Mouse (Mus musculus): ENCODE results near the gene 4930535I16Rik.

4930535I16Rik gene

GRCm38 (mm10) chr4:123917548-123918140 lies at the start of gene 4930535I16Rik:
TSS of gene 4930535I16Rik (minus strand) at chr4:123918022.
- H3K9me3 ChIP-seq (ENCODE audit: low read length): no peaks in the 10 kb centered on the region
- H3K4me1 ChIP-seq (replicated peaks; ENCODE audit: low read depth, low read length): peaks cover 43% of the 10 kb centered on the region
- TF ChIP-seq POU5F1 (IDR thresholded peaks at IDR 0.05; ENCODE audit: borderline replicate concordance, low read length) (no peak), CTCF (conservative IDR thresholded peaks at IDR 0.05; ENCODE audit: low read length) (no peak), NANOG (IDR thresholded peaks at IDR 0.05; ENCODE audit: borderline replicate concordance, low read length) (no peak)
- H3K27me3 ChIP-seq (ENCODE audit: insufficient read depth, low read length): no peaks in the 10 kb centered on the region
- H3K36me3 ChIP-seq (ENCODE audit: insufficient read depth, low read length): peaks cover 58% of the 10 kb centered on the region
- H3K4me3 ChIP-seq (replicated peaks; ENCODE audit: low read length): peak within 1 kb of the TSS; percentile 98

DNA sequence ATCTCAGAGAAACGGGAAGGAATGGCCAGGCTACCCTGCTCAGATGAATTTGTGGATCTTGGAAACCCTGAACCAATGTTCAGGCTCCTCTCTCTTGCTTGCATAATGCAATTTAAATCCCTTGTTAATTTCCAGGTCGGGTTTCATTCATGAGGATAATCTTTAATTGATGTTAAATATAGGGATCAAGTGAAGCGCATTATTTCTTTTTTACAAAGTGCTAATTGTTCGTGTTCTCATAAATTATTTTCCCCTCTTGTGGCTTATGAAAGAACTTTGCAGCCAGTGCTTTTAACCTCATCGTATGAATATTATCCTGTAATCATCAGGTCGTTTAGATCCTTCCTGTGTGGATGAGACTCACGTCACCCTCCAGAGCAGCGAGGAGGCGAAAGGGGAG lies 44.9 kb upstream of the 4930535I16Rik start:
- Histone ChIP-seq H3K9me3 (ENCODE audit: low read length) (no peaks in the 10 kb centered on the region), H3K27me3 (ENCODE audit: insufficient read depth, low read length) (peaks cover 26% of the 10 kb centered on the region), H3K4me3 (replicated peaks; ENCODE audit: low read length) (no peak overlapping the region), H3K36me3 (ENCODE audit: insufficient read depth, low read length) (no peaks in the 10 kb centered on the region), H3K4me1 (replicated peaks; ENCODE audit: low read depth, low read length) (peaks cover 33% of the 10 kb centered on the region)
- TF ChIP-seq POU5F1 (IDR thresholded peaks at IDR 0.05; ENCODE audit: borderline replicate concordance, low read length) (no peak), NANOG (IDR thresholded peaks at IDR 0.05; ENCODE audit: borderline replicate concordance, low read length) (no peak), CTCF (conservative IDR thresholded peaks at IDR 0.05; ENCODE audit: low read length) (no peak)

DNA sequence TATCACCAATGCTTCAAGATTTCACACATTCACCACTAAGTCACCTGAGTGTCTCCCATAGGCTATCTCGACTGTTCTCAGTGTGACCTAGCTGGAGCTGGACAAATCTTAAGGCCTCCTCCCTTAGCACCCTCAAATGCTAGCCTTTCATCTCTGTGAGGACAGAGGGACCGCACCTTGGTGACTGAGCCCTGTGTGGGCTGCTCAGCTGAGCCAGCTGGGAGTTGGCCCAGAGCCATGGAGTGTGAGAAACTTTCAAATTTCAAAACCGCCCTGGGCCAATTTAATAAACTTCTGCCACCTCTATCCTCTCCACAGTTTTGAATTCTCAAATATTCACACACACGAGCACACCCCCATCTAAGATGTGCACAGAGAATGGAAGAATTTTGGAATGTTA lies 43.1 kb upstream of the 4930535I16Rik start:
- Histone ChIP-seq H3K4me3 (replicated peaks; ENCODE audit: low read length) (no peak overlapping the region), H3K36me3 (ENCODE audit: insufficient read depth, low read length) (no peaks in the 10 kb centered on the region), H3K27me3 (ENCODE audit: insufficient read depth, low read length) (peaks cover 30% of the 10 kb centered on the region), H3K9me3 (ENCODE audit: low read length) (no peaks in the 10 kb centered on the region), H3K4me1 (replicated peaks; ENCODE audit: low read depth, low read length) (peaks cover 33% of the 10 kb centered on the region)
- no peak for TF ChIP-seq POU5F1 (IDR thresholded peaks at IDR 0.05; ENCODE audit: borderline replicate concordance, low read length)
- TF ChIP-seq CTCF (conservative IDR thresholded peaks at IDR 0.05; ENCODE audit: low read length): no peak
- no peak for TF ChIP-seq NANOG (IDR thresholded peaks at IDR 0.05; ENCODE audit: borderline replicate concordance, low read length)

DNA sequence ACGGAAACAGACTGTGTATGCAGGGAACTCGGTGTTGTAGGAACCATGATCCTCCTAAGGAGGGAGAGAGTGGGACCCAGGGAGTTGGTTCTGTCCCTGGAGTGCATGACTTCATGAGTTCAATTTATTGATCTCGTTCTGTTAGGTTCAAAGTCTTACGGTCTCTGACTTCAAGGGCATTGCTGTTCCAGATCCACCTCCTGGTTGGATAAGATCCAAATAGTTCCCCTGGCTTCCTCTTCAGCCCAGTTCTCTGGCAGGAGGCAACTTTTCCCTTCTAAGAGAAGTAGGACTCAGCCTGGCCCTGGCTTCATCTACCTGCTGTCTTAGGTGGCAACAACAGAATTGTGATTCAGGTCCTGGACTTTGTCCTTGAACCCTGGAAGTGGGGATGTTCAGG lies 40.1 kb upstream of the 4930535I16Rik start:
- peaks cover 16% of the 10 kb centered on the region for H3K4me1 ChIP-seq (replicated peaks; ENCODE audit: low read depth, low read length)
- H3K9me3 ChIP-seq (ENCODE audit: low read length): no peaks in the 10 kb centered on the region
- no peaks in the 10 kb centered on the region for H3K36me3 ChIP-seq (ENCODE audit: insufficient read depth, low read length)
- TF ChIP-seq POU5F1 (IDR thresholded peaks at IDR 0.05; ENCODE audit: borderline replicate concordance, low read length): no peak
- no peak for TF ChIP-seq NANOG (IDR thresholded peaks at IDR 0.05; ENCODE audit: borderline replicate concordance, low read length)
- no peak for TF ChIP-seq CTCF (conservative IDR thresholded peaks at IDR 0.05; ENCODE audit: low read length)
- peaks cover 25% of the 10 kb centered on the region for H3K27me3 ChIP-seq (ENCODE audit: insufficient read depth, low read length)
- no peak overlapping the region for H3K4me3 ChIP-seq (replicated peaks; ENCODE audit: low read length)

DNA sequence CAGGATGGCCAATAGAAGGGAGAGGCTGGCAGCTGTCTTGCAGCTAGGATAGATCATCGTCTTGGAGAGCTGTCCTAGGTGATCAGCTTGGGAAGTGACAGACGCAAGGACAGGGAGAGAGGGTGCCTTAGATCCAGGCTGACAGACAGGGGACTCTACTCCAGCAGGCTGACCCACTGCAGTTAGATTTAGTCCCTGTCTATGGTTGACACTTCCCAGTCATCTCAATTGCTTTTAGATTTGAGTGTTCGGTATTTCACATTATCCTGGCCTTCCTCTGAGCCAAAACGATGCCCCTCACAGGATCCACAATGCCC lies 39.6 kb upstream of the 4930535I16Rik start:
- no peaks in the 10 kb centered on the region for H3K9me3 ChIP-seq (ENCODE audit: low read length)
- TF ChIP-seq POU5F1 (IDR thresholded peaks at IDR 0.05; ENCODE audit: borderline replicate concordance, low read length) (no peak), CTCF (conservative IDR thresholded peaks at IDR 0.05; ENCODE audit: low read length) (no peak), NANOG (IDR thresholded peaks at IDR 0.05; ENCODE audit: borderline replicate concordance, low read length) (no peak)
- H3K36me3 ChIP-seq (ENCODE audit: insufficient read depth, low read length): no peaks in the 10 kb centered on the region

GRCm38 (mm10) chr4:123956703-123957491 lies 39.1 kb upstream of the 4930535I16Rik start:
- peaks cover 31% of the 10 kb centered on the region for H3K27me3 ChIP-seq (ENCODE audit: insufficient read depth, low read length)
- TF ChIP-seq CTCF (conservative IDR thresholded peaks at IDR 0.05; ENCODE audit: low read length) (peak; percentile 36), POU5F1 (IDR thresholded peaks at IDR 0.05; ENCODE audit: borderline replicate concordance, low read length) (no peak)
- H3K4me3 ChIP-seq (replicated peaks; ENCODE audit: low read length): peak overlapping the region; percentile 51
- H3K9me3 ChIP-seq (ENCODE audit: low read length): no peaks in the 10 kb centered on the region
- no peaks in the 10 kb centered on the region for H3K36me3 ChIP-seq (ENCODE audit: insufficient read depth, low read length)
- peaks cover 16% of the 10 kb centered on the region for H3K4me1 ChIP-seq (replicated peaks; ENCODE audit: low read depth, low read length)

More for the DNA sequence above, 39.6 kb upstream of the 4930535I16Rik start:
- H3K4me3 ChIP-seq (replicated peaks; ENCODE audit: low read length): no peak overlapping the region
- H3K27me3 ChIP-seq (ENCODE audit: insufficient read depth, low read length): peaks cover 28% of the 10 kb centered on the region
- peaks cover 16% of the 10 kb centered on the region for H3K4me1 ChIP-seq (replicated peaks; ENCODE audit: low read depth, low read length)

- Histone ChIP-seq H3K4me3 (replicated peaks; ENCODE audit: low read length) (no peak overlapping the region), H3K27me3 (ENCODE audit: insufficient read depth, low read length) (peaks cover 23% of the 10 kb centered on the region), H3K36me3 (ENCODE audit: insufficient read depth, low read length) (no peaks in the 10 kb centered on the region), H3K4me1 (replicated peaks; ENCODE audit: low read depth, low read length) (peaks cover 21% of the 10 kb centered on the region), H3K9me3 (ENCODE audit: low read length) (no peaks in the 10 kb centered on the region)
- TF ChIP-seq NANOG (IDR thresholded peaks at IDR 0.05; ENCODE audit: borderline replicate concordance, low read length) (no peak), POU5F1 (IDR thresholded peaks at IDR 0.05; ENCODE audit: borderline replicate concordance, low read length) (no peak), CTCF (conservative IDR thresholded peaks at IDR 0.05; ENCODE audit: low read length) (no peak)
Measured at GRCm38 (mm10) chr4:123952059-123952458, 34.2 kb upstream of the 4930535I16Rik start.

DNA sequence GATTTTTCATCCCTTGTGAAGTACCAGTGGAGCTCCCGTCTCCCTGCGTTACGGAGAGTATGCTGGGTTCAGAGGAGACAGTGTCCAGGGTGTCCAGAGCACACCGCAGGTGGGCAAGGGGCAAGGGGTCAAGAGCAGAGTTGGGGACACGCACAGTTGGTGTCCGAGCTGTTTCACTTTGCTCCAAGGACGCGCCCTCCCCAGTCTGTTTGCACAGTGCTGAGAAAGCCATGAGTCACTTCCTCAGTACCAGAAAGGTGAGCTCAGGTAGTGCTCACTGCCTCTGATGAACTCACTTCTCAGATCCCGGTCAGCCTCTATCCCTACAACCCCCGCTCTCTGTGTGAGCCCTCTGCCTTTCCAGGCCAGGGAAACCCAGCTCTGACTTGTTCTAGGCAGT lies 31.8 kb upstream of the 4930535I16Rik start:
- Histone ChIP-seq H3K27me3 (ENCODE audit: insufficient read depth, low read length) (peaks cover 12% of the 10 kb centered on the region), H3K9me3 (ENCODE audit: low read length) (no peaks in the 10 kb centered on the region), H3K36me3 (ENCODE audit: insufficient read depth, low read length) (no peaks in the 10 kb centered on the region), H3K4me1 (replicated peaks; ENCODE audit: low read depth, low read length) (peaks cover 12% of the 10 kb centered on the region), H3K4me3 (replicated peaks; ENCODE audit: low read length) (no peak overlapping the region)
- TF ChIP-seq POU5F1 (IDR thresholded peaks at IDR 0.05; ENCODE audit: borderline replicate concordance, low read length) (no peak), NANOG (IDR thresholded peaks at IDR 0.05; ENCODE audit: borderline replicate concordance, low read length) (no peak), CTCF (conservative IDR thresholded peaks at IDR 0.05; ENCODE audit: low read length) (no peak)
